In the genomic region with DNA sequence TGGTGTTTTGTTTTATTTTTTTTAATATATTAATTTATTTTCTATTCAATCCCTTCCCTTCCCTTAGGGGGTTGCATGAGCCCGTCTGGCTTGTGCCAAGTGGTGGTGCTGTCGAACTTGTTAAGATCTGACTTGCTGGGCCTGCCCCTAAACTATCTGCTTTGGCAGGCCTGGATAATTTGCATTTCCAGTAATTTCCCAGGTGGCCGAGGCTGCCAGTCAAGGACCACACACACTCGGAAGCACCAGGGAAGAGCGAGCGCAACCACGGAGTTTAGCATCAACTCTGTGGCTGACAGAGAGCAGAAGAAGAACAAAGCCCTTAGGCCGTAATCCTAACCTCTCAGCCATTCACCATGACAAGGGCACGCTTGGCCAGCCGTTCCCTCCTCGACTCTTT, we compare ENCODE assay signal across 8 mouse cellular contexts.
DNase-seq lines count a peak whose midpoint lies in the region; ATAC-seq lines count a peak whose summit lies in the region.

No protein-coding gene starts in this region.

- H3K4me1 ChIP-seq in forebrain, embryonic 14.5 days (ENCODE audit: control insufficient read depth, insufficient read depth, low read length), result no peaks in the 10 kb centered on the region; the same call in 1 of the 2 replicates
- peaks cover 20% of the 10 kb centered on the region for H3K4me1 ChIP-seq in neural tube, embryonic 15.5 days

- H3K9ac ChIP-seq in forebrain, embryonic 14.5 days (ENCODE audit: low read length), result no peak overlapping the region
- H3K9ac ChIP-seq in neural tube, embryonic 15.5 days (replicated peaks), result no peak overlapping the region

- H3K27ac ChIP-seq in forebrain, embryonic 14.5 days (ENCODE audit: low read depth, low read length), result no peak overlapping the region
- 0 out of 2 replicates have a peak overlapping the region, but pooled peaks have one; percentile 37 for H3K27ac ChIP-seq in neural tube, embryonic 15.5 days (replicated peaks)

- peaks cover 5% of the 10 kb centered on the region; the same call in 1 of the 2 replicates for H3K27me3 ChIP-seq in forebrain, embryonic 14.5 days (replicated peaks; ENCODE audit: control insufficient read depth, insufficient read depth, low read length)
- no peaks in the 10 kb centered on the region for H3K27me3 ChIP-seq in neural tube, embryonic 15.5 days (replicated peaks)

- H3K36me3 ChIP-seq in forebrain, embryonic 14.5 days (ENCODE audit: control insufficient read depth, insufficient read depth, low read length), result no peaks in the 10 kb centered on the region
- H3K36me3 ChIP-seq in neural tube, embryonic 15.5 days, result no peaks in the 10 kb centered on the region

- WGBS in forebrain, embryonic 14.5 days, result 11% methylated on average over 11 of the region's 11 CpGs
- WGBS in neural tube, embryonic 15.5 days, result 4% methylated on average over 11 of the region's 11 CpGs

- peak; percentile 51 for ATAC-seq in forebrain, embryonic 14.5 days
- ATAC-seq in neural tube, embryonic 15.5 days (ENCODE audit: low FRiP score), result peak; percentile 15; the same call in 1 of the 2 replicates

- no peak overlapping the region for H3K4me2 ChIP-seq in forebrain, embryonic 14.5 days (ENCODE audit: low read length)
- H3K4me2 ChIP-seq in neural tube, embryonic 15.5 days, result no peak overlapping the region

- no peak overlapping the region for H3K4me3 ChIP-seq in forebrain, embryonic 14.5 days (ENCODE audit: low read depth, low read length)
- no peak overlapping the region for H3K4me3 ChIP-seq in neural tube, embryonic 15.5 days (replicated peaks)

- DNase-seq in layer of hippocampus, adult 9-11 months, result peak; percentile 34
- no peak for DNase-seq in layer of hippocampus, adult 11-12 months (ENCODE audit: low spot score)
- DNase-seq in forebrain, embryonic 14.5 days (ENCODE audit: low spot score), result peak; percentile 75
- DNase-seq in kidney, postnatal 36 days, result peak; percentile 31 to 41
- DNase-seq in right cerebral cortex, postnatal 36 days (ENCODE audit: low spot score in 2 of 2), result no peak
- no peak for DNase-seq in cerebellum, postnatal 36 days
- DNase-seq in cerebellum, adult 8-10 months, result no peak

- no peaks in the 10 kb centered on the region for H3K9me3 ChIP-seq in forebrain, embryonic 14.5 days (replicated peaks; ENCODE audit: control insufficient read depth, low read length)
- no peaks in the 10 kb centered on the region for H3K9me3 ChIP-seq in neural tube, embryonic 15.5 days (replicated peaks)

Comparison
In these comparisons a context has a peak if more than half of its experiments do, and no peak if none do; other contexts are left out.
1. DNase-seq: peak in layer of hippocampus, adult 9-11 months (single experiment), forebrain, embryonic 14.5 days (single experiment) and kidney, postnatal 36 days (2 of 2); none in layer of hippocampus, adult 11-12 months (single experiment), right cerebral cortex, postnatal 36 days (0 of 2), cerebellum, postnatal 36 days (0 of 2) and cerebellum, adult 8-10 months (single experiment).